Mouse (Mus musculus) telencephalon, adult 2 months (tissue): ENCODE results near the gene Il10rb.

Experiments
- DNase-seq: peaks from one replicate; pipeline ENCODE4 v3.0.0-alpha.2; 2011; ENCODE audit warnings: low read depth, low spot score

The Il10rb gene

DNA sequence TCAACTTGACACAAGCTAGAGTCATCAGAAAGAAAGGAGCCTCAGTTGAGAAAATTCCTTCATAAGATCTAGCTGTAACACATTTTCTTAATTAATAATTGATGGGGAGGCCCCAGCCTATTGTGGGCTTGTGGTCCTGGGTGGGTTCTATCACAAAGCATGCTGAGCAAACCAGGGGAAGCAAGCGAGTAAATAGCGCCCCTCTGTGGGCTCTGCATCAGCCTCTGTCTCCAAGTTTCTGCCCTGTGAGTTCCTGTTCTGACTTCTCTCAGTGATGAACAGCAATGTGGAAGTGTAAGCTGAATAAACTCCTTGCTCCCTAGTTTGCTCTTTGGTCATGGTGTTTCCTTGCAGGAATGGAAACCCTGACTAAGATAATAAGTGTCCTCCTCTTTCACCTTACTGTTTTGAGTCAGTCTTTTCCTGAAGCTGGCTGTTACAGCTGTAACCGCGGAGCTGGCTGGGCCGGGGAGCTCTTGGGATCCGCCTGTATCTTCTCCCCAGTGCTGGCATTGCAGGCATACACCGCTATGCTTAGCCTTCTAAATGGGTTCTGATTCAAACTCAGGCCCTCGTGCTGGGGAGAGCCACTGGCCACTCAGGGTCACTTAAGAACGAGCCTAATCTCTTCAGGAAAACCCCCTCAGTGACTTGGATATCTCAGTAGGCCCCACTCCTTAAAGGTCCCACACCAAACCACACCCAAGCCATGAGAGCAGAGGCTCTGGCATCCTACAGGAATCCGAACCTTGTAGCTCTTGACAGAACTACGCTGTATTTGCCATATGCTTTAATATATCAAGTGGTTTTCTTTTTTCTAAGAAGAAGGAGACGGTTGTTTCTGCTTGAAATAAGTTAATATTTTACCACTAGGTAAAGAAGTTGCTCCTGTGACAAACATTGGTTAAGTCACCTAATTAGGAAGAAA, 44.4 kb downstream of the Il10rb start:
- DNase-seq, result no peak

DNA sequence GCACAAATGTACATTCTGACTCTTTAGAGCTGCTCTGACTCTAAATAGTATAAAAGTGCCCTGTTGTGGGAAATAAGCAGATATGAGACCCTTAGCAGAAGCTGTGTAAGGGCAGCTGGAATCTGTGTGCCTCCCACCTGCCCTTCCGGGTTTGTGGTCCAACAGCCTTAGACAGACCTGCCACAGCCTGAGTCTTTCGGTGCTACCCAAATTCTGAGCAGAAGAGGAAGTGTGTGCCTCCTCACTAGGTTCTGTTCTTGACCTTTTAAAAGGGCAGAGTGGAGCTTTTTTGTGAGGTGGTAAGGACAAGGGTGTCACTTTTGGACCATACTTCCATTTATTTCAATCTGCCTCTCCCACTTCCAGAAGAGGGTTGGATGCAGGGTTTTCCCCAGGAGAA, 46.0 kb downstream of the Il10rb start:
- no peak for DNase-seq

DNA sequence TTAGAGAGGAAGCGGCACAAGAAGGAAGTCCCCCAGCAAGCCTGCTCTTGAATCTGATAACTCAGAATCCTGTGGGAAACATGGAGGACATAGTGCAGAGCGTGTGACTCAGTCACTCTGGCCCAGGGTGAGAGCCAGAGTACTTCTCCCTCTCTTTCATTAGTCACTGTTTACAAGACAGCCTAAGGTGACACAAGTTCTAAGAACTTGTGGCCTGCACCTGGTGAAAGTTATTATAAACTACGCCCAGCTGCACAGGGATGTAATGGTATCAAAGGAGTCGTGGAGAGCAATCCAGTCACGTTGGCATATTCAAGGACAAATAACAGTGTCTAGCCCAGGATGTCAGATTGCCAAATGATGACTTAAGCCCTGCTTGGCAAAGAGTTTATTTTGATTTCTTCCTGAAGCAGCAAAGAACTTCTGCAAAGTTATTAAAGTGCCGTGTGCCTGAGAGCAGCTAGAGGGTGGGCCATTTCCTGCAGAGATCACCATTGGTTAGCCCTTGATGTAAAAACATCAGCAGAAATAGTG, 46.5 kb downstream of the Il10rb start:
- no peak for DNase-seq

DNA sequence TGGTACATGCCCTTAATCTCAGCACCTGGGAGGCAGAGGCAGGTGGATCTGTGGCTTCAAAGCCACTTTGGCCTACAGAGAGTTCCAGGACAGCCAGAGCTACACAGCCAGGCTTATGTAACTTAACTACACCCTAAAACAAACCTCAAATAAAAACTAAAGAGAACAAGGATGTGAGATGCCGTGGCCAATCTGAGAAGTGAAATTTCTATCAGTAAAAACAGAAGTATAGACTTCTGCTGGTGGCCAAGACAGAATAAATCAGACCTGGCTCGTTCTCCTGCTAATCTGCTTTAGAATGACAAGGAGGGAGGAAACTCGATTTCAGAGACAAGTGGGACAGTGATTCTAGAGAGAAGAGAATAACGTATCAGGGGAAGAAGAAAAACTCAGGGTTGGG, 49.9 kb downstream of the Il10rb start:
- no peak for DNase-seq

DNA sequence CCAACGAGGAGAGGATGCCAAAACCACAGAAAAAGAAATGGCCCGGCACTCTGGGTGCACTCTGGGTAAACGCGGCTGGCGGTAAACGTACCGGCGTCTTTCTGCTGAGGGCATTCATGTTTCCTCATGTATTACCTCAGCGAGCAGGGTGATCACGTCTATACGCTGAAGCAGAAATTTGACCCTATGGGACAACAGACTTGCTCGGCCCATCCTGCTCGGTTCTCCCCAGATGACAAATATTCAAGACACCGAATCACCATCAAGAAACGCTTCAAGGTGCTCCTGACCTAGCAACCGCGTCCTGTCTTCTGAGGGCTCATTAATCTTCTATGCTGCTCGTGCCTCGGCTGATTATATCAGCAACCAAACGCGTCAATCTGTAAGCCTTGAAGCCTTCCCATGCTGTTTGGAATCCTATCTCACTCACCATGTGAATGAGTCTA, 52.4 kb downstream of the Il10rb start:
- DNase-seq, result no peak

DNA sequence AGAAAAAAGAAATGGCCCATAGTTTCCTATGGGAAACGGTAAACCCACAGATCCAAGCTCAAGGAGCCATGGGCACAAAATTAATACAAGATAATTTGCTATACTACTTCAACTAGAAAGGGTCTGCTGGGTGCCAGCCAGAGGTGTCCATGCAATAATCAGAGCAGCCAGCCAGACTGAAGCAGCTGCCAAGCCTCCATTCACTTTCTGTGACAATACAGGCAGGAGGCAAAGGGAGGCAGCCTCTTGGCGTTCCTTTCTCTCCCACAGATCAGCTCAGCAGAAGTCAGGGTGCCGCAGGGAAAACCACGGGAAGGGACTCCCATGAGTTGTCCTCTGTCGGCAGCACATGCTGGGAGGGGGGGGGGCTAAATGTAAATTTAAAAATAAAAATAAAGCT, 53.0 kb downstream of the Il10rb start:
- no peak for DNase-seq

DNA sequence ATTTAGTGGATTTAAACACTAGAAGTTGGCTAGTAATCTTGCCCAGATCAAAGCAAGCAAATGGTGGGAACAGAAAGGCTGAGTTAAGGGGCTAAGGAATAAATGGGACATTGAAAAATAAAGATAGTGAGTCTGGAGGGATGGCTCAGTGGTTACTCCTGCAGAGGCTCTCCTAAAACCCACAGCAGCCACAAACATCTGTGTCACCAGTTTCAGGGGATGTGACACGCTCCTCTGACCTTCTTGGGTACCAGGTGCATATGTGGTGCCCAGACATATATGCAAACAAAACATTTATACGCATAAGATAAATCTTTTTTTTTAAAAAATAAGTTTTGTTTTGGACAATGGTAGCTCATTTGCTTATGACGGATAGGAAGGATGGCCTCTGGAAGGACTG, 53.4 kb downstream of the Il10rb start:
- no peak for DNase-seq

DNA sequence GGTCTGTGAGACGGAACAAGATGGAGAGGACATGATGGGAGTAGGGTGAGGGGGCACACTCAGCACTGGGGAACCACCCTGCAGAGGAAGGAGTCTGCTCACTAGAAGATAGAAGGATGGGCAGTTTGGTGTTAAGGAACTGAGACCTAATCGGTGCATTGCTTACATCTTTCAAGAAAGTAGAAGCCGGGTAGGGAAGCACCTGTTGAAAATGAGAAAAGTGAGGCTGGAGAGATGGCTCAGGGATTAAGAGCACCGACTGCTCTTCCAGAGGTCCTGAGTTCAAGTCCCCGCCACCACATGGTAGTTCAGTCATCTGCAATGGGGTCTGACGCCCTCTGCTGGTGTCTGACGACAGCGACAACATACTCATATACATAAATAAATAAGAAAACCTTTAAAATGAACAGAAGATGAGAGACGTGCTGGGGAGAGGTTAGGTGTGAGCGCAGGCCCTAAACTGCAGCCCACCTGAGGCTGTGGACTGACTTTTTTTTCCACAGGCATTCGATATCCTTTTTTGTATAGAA, 53.9 kb downstream of the Il10rb start:
- no peak for DNase-seq

DNA sequence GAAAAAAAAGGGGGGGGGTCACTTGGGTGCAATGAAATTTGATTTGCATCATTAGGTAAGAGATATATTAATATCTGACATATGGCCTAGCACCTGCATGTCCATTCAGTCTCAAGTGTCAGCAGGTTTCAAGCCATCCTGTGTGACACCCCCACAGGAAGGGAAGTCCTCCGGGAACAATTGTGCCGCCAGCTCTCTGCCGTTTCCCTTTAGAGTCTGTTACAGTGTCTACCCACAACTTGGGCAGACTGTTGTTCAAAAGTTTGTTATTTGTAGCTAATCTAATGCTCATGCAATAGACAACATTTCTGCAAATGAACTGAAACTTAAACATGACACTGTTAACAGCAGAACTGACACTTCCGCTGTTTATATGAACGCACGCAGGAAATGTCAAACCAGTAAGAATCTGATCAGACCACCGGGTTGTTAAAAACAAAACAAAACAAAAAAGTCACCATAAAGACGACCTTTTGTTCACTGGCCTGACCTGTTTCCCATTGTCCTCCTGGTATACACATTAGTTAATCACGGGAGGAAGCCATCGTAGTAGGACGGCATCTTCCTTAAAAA, 55.2 kb downstream of the Il10rb start:
- DNase-seq, result no peak

DNA sequence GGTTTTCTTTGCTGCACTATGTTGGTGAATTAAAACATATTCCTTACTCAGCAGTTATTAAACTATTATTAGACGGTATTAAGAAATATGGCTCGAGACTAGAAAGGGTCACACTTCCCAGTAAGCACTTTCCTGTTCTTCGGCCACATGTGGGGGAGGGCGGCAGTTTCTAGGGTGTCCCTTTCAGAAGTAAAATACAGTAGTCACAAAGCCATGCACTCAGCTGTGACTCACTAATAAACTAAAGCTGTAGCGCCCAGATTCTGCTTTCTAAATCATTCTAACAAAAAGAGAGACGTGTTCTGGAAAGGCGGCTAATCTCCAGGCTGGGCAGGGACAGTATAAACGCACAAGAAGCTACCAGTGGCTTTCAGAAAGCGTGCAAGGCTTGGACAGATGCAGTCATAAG, 55.8 kb downstream of the Il10rb start:
- no peak for DNase-seq

DNA sequence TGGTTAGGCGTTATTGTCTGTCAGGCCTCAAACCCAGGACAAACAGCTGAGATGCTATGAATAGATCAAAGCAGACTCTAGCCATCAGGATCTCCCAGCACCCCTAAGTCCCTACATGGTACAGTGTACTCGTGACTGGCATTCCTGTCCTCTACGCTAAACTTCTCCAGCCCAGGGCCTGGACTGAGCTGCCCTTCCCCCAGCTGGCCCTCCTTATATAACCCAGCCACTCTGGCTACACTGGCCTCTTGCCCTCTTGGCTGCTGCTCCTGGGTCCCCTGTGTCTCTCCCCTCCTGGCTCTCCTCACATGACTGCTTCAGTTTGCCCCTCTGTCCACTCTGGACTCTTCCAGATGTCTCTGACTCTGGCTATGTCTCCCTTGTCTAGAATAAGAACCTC, 56.7 kb downstream of the Il10rb start:
- DNase-seq, result no peak

DNA sequence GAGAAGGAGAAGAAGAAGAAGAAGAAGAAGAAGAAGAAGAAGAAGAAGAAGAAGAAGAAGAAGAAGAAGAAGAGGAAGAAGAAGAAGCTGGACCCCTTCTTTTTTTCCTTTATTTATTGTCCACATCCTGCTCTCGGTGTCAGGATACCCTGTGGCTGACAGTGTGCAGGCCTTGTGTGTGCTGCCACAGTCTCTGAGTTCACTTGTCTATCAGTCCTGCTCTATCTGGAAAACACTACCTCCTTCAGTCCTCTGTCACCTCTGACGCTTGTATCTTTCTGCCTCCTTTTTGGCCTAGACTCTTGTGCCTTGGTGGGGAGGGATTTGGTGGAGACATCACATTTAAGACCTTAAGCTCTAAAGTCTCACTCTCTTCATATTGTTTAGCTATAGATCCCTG, 57.4 kb downstream of the Il10rb start:
- no peak for DNase-seq

DNA sequence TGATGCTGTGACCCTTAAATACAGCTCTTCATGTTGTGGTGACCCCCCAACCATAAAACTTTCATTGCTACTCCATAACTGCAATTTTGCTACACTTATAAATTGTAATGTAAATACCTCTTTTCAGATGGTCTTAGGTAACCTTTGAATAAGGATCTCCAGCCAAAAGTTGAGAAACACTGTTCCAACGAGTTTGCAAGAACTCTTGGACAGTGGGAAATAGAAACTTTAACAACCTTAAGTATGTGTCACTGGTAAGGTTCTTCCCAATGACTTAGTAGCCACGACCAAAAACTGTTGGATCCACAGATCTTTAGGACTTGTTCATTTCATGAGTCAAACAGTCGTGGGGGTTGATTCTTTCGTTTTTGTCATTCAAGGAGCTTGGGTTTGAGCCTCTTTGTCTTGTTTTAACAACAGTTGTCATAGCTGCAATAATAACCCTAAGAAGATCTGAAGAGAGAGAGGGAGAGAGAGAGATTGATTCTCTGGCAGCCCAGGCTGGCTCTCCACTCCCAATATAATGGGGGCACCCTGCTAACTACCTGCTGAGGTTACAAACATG, 58.0 kb downstream of the Il10rb start:
- DNase-seq, result no peak

DNA sequence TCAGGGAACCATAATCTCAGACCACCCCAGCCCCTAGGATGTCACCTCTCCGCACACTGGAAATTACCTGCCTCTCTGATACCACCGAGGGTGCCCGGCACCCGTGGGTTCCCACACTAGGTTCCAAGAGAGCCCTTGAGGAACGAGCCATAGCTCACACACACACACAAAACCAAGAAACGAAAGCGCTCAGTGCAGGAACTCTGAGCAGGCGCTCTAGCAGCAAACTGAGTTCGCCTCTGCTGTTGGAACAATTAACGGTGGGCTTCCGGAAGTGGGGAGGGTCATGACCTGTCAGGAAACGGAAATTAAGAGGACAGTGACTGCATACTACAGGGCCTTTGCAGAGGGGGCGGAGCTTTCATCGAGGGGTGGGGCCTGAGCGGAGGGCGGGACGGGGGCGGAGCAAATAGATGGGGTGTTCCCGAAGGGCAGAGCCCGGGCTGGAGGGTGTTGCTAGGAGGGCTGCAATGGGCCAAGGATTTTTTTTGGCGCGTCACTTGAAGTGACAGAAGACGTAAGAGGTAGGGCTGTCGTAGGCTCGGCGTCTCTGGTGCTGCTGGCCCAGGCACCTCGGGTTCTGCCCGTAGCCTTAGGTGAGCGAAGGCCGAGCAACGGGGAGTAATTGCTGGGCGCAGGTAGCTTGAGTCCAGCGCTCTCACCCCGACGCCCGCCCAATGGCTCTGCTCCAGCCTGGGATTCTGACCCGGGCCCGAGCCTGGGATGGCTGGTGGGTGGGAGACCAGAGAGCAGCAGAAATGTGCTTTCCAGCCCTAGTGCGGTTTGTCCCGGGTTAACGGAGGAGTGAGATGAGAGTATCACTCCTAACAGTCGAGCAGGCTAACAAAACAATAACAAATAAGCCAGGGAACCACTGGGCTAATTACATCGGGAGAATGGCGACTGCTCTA, 58.9 kb downstream of the Il10rb start:
- DNase-seq, result peak; percentile 83

DNA sequence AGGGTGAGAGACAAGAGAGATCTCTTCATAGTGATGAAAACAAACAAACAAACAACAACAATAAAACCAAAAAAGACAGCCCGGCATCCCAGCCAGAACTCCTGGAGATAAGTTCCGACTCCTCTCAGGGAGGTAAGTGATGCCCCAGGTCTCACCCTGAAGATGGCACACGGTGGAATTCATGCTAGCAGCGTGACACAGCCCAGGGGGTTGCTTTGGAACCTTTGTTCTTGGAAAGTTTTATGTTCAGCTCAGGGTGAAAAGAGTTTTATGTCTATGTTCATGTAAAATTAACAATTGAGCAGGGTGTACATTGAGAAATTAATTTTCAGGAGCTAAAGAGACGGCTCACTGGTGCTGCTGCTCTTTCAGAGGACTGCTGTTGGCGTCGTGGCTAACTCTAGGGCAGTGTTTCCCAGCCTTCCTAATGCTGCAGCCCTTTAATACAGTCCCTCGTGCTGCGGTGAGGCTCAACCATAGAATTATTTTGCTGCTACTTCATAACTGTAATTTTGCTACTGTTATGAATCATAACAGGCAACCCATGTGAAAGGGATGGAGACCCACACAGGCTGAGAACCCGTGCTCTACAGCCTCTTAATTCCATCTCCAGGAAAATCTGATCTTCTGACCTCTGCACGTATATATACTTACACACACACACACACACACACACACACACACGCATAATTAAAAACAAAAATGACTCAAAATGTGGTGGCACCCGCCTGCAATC, 59.7 kb downstream of the Il10rb start:
- no peak for DNase-seq

DNA sequence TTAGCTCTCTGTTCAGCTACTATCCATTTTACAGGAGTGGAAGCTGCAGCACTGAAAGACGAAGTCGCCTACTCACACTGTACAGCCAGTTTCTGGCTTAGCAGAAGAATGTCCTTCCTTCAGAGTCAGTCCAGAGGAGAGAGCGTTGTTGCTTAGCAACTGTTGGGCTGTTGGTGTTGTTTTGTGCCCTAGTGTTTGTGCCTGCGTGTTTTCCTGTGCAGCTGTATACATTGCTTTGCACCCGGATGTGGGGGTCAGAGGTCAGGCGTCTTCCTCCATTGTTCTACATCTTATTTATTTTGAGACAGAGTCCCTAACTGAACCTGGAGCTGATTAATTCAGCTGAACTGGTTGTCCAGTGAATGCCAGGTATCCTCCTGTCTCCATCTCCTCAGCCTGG, 60.6 kb downstream of the Il10rb start:
- DNase-seq, result no peak

DNA sequence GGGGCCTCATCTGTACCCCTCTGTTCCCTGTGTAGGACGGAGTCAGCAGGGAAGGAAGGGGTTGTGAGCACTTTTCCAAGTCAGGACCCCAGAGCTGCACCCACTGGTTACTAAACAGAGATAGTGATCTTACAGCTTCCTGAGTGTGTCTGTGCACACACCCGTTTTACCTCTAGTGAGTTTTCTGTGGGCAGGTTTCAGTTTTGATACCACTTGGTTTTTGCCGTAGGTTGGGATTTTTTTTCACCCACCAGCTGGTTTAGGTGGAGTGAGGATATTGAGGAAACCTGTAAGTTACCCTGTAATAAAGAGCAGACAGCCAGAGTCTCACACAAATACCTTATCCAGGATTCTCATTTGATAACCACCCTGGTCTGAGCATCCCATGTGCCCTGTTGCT, 64.5 kb downstream of the Il10rb start:
- DNase-seq, result no peak

DNA sequence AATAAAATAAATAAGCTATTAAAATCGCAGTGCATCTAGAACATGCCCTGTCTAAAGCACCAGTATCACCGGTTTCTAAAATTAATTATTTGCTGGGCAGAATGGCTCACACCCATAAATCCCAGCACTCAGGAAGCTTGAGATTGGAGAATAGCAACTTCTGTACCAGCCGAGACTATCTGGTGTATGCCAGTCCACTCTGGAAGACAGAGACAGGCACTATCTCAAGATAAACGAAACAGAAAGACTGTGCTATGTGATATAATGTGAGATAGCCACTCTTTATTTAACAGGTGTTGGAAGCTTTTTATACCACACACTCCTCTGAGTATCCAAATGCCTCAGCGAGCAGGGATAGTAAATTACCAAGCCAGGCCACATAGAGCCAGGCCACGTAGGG, 65.5 kb downstream of the Il10rb start:
- no peak for DNase-seq
